Mouse (Mus musculus) central nervous system, embryonic 18 days (tissue): ENCODE data around the gene Cab39. TPM values are rescaled to one million over a fixed set of nuclear protein-coding genes. Genes with fewer than 3 reads are reported as not detected.

Experiments
- polyA plus RNA-seq: library from polyadenylated mRNA; depleted of rRNA; stranded (reverse); fragments of >200 nt; gene quantifications from 2 replicates; pipeline ENCODE4 v1.2.3, GENCODE M21; 2012; rRNA removed

Cab39 gene
- 111 and 115 TPM in 2 replicates for polyA plus RNA-seq

GRCm38 (mm10) chr1:85793208-85794105 lies at the start of gene Cab39:
TSS of gene Cab39 (plus strand) at chr1:85793441.

GRCm38 (mm10) chr1:85778436-85778835 lies 14.8 kb upstream of the Cab39 start, which contains the start of gene A630001G21Rik:
TSS of gene A630001G21Rik (minus strand) at chr1:85778643.

GRCm38 (mm10) chr1:85894231-85894747 lies 101.0 kb downstream of the Cab39 start, which contains the start of gene Itm2c:
TSS of gene Itm2c (plus strand) at chr1:85894281.

Other genes starting within 250 kb of the Cab39 start
- gene G530012D18Rik, start 217.8 kb upstream of the Cab39 start, polyA plus RNA-seq = not detected in 2 replicates
- 0.89 and 0.96 TPM in 2 replicates for gene Sp110, start 194.6 kb upstream of the Cab39 start, polyA plus RNA-seq
- gene Sp140, start 193.1 kb upstream of the Cab39 start, polyA plus RNA-seq = 0.53 and 0.67 TPM in 2 replicates
- gene Sp100, start 143.5 kb upstream of the Cab39 start, polyA plus RNA-seq = 0.96 and 1.3 TPM in 2 replicates
- 0.41 and 0.72 TPM in 2 replicates for gene A630001G21Rik, start 14.8 kb upstream of the Cab39 start, polyA plus RNA-seq
- 152 and 167 TPM in 2 replicates for gene Itm2c, start 100.8 kb downstream of the Cab39 start, polyA plus RNA-seq
- gene 4933407L21Rik, start 135.0 kb downstream of the Cab39 start, polyA plus RNA-seq = 9.5 and 9.9 TPM in 2 replicates
- 0.05 and 0.06 TPM in 2 replicates for gene Gpr55, start 167.6 kb downstream of the Cab39 start, polyA plus RNA-seq
- 0.39 and 0.40 TPM in 2 replicates for gene Spata3, start 223.4 kb downstream of the Cab39 start, polyA plus RNA-seq